Mouse (Mus musculus): ENCODE data around the gene 4921536K21Rik. TPM values are rescaled to one million over a fixed set of nuclear protein-coding genes. Genes with fewer than 3 reads are reported as not detected.

The 4921536K21Rik gene
- 1 to 10 TPM in 1 of 2 experiments, under 1 TPM in 1; 0.66 to 1.6 TPM for total RNA-seq (2023)

GRCm38 (mm10) chr11:3894406-3895281 is at the start of gene 4921536K21Rik, which contains the start of gene Dusp18:
4921536K21Rik (minus strand) TSS chr11:3895098.
Dusp18 (plus strand) TSS chr11:3895240.

GRCm38 (mm10) chr11:3931511-3932211 is 36.8 kb upstream of the 4921536K21Rik start, which contains the start of gene Tcn2:
Tcn2 (minus strand) TSS chr11:3932159.

GRCm38 (mm10) chr11:3914109-3914840 is 19.4 kb upstream of the 4921536K21Rik start, which contains the start of gene Slc35e4:
Slc35e4 (minus strand) TSS chr11:3914664.

GRCm38 (mm10) chr11:3863454-3864112 is 31.3 kb downstream of the 4921536K21Rik start, which contains the start of gene Osbp2:
Osbp2 (minus strand) TSS chr11:3863903.

Other genes starting within 250 kb of the 4921536K21Rik start
- gene Morc2a, start 245.9 kb downstream of the 4921536K21Rik start, total RNA-seq (2023) = 10 to 100 TPM; 15.4 to 18.0 TPM
- gene Osbp2, start 31.2 kb downstream of the 4921536K21Rik start, total RNA-seq (2023) = not detected
- gene Dusp18, start 142 bp upstream of the 4921536K21Rik start, total RNA-seq (2023) = 1 to 10 TPM; 5.6 to 7.6 TPM
- gene Slc35e4, start 19.6 kb upstream of the 4921536K21Rik start, total RNA-seq (2023) = 1 to 10 TPM; 9.2 to 9.6 TPM
- 100 to 1,000 TPM; 162 to 166 TPM for gene Tcn2, start 37.1 kb upstream of the 4921536K21Rik start, total RNA-seq (2023)
- 10 to 100 TPM; 23.0 to 32.5 TPM for gene Pes1, start 68.9 kb upstream of the 4921536K21Rik start, total RNA-seq (2023)
- gene 4930556J24Rik, start 81.7 kb upstream of the 4921536K21Rik start, total RNA-seq (2023) = not detected
- under 1 TPM in 1 of 2 experiments, not detected in 1; 0.18 TPM for gene Gal3st1, start 88.5 kb upstream of the 4921536K21Rik start, total RNA-seq (2023)
- gene Sec14l4, start 136.4 kb upstream of the 4921536K21Rik start, total RNA-seq (2023) = not detected
- gene Sec14l3, start 169.7 kb upstream of the 4921536K21Rik start, total RNA-seq (2023) = not detected
- gene Mtfp1, start 200.3 kb upstream of the 4921536K21Rik start, total RNA-seq (2023) = 1 to 10 TPM; 3.1 to 3.2 TPM
- gene Sec14l2, start 228.3 kb upstream of the 4921536K21Rik start, total RNA-seq (2023) = 10 to 100 TPM in 1 of 2 experiments, 1 to 10 TPM in 1; 6.1 to 12.8 TPM
- gene Rnf215, start 240.1 kb upstream of the 4921536K21Rik start, total RNA-seq (2023) = 10 to 100 TPM in 1 of 2 experiments, 1 to 10 TPM in 1; 9.8 to 12.9 TPM

Data from neutrophil, adult 83 days (primary cell).